Mouse (Mus musculus) hindbrain, embryonic 16.5 days (tissue): ENCODE data around the gene Gipc3. TPM values are rescaled to one million over a fixed set of nuclear protein-coding genes. Genes with fewer than 3 reads are reported as not detected.

Source experiments
- ATAC-seq: fragments of 200-750 bp; cut with Nextera tagmentation; 2 replicates; pipeline ENCODE4 v1.8.0; 2017; ENCODE audit warnings: moderate TSS enrichment, moderate library complexity
- H3K27ac ChIP-seq: fragments of 300-500 bp; sonication (generic); 2 replicates; pipeline ENCODE4 v1.5.1; 2014; ENCODE audit warnings: low read depth, mild to moderate bottlenecking, control low read depth, low read length, moderate library complexity
- H3K27me3 ChIP-seq: fragments of 300-500 bp; sonication (generic); replicated peaks from 2 replicates; pipeline ENCODE4 v1.6.1; 2014; ENCODE audit warnings: low read length; ENCODE audit not compliant: control insufficient read depth, insufficient read depth
- H3K36me3 ChIP-seq: fragments of 300-500 bp; sonication (generic); 2 replicates; pipeline ENCODE4 v1.6.1; 2014; ENCODE audit warnings: mild to moderate bottlenecking, low read length, moderate library complexity, mixed read lengths; ENCODE audit not compliant: control insufficient read depth, insufficient read depth
- H3K4me1 ChIP-seq: fragments of 300-500 bp; sonication (generic); 2 replicates; pipeline ENCODE4 v1.6.1; 2014; ENCODE audit warnings: low read depth, low read length; ENCODE audit not compliant: control insufficient read depth, insufficient read depth
- H3K4me2 ChIP-seq: fragments of 300-500 bp; sonication (generic); 2 replicates; pipeline ENCODE4 v1.6.1; 2014; ENCODE audit warnings: mild to moderate bottlenecking, low read length, control low read depth, moderate library complexity
- H3K4me3 ChIP-seq: fragments of 300-500 bp; sonication (generic); 2 replicates; pipeline ENCODE4 v1.5.1; 2014; ENCODE audit warnings: mild to moderate bottlenecking, low read length, control low read depth, moderate library complexity
- H3K9ac ChIP-seq: fragments of 300-500 bp; sonication (generic); 2 replicates; pipeline ENCODE4 v1.6.1; 2014; ENCODE audit warnings: low read depth, mild to moderate bottlenecking, control low read depth, low read length, moderate library complexity
- H3K9me3 ChIP-seq: fragments of 300-500 bp; sonication (generic); 2 replicates; pipeline ENCODE4 v1.6.1; 2014; ENCODE audit warnings: mild to moderate bottlenecking, low read length, moderate library complexity; ENCODE audit not compliant: control insufficient read depth
- WGBS: fragments of 180-500 bp; shearing (Covaris S2); extraction: QIAGEN DNeasy Blood & Tissue Kit; methylation state at CpG from one replicate; pipeline ENCODE4 v1.1.7; 2014; 5-methylcytosine and 5-hydroxymethylcytosine counted together
- polyA plus RNA-seq: library from polyadenylated mRNA; unstranded; fragments of >200 nt; fragmentation: Nextera tagmentation; extraction: Ambion mirVana; gene quantifications from 2 replicates; pipeline ENCODE4 v1.2.1, GENCODE M21; 2015

Gene Gipc3
- polyA plus RNA-seq, 1 experiment from 2014 or later: not detected

DNA sequence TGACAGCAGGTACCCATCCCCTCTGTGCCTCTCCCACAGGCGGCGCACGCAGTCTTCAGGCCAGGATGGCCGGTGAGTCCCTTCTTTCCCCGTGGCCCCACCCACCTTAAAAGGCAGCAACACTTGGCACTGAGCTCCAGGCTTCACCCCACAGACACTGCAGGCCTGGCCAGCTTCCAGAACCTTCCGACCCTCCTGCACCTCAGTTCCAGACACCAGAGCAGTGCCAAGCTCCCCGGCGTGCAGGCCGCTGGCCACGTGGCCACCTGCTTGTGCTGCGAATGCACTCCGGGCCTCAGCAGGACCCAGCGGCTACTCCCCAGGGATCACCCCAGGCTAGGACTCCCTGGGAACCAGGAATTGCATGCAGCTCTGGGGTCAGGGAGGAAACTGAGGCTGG lies 29.5 kb downstream of the Gipc3 start:
- Histone ChIP-seq H3K27me3 (no peaks in the 10 kb centered on the region), H3K4me3 (no peak overlapping the region), H3K9me3 (no peaks in the 10 kb centered on the region), H3K27ac (no peak overlapping the region), H3K4me1 (no peaks in the 10 kb centered on the region), H3K4me2 (no peak overlapping the region), H3K36me3 (peaks cover 66% of the 10 kb centered on the region), H3K9ac (no peak overlapping the region)
- 93% methylated on average over 13 of the region's 13 CpGs for WGBS
- ATAC-seq: no peak

DNA sequence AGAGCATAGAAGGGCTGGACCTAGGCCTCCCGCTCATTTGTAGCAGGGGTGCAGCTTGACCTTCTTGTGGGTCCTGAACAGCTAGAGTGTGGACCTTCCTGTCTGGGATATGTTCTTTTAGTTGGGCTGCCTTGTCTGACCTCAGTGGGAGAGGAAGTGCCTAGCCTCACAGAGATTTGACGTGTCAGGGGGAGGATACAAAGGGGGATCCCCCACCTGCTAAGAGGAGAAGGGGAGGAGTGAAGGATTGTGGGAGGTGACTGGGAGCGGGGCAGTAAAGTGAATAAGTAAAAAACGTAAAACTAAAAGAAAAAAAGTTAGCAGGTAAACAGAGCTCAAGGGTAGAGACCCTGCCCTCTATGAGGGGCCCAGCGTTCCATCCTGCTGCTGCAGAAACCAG lies 33.5 kb downstream of the Gipc3 start:
- H3K9me3 ChIP-seq: no peaks in the 10 kb centered on the region
- ATAC-seq: no peak
- WGBS: 92% methylated on average over 5 of the region's 5 CpGs

GRCm38 (mm10) chr10:81306837-81307682 lies 36.0 kb downstream of the Gipc3 start:
- peaks cover 13% of the 10 kb centered on the region for H3K4me1 ChIP-seq
- no peak overlapping the region for H3K27ac ChIP-seq
- ATAC-seq: no peak
- H3K4me2 ChIP-seq: no peak overlapping the region
- no peaks in the 10 kb centered on the region for H3K27me3 ChIP-seq
- no peaks in the 10 kb centered on the region for H3K9me3 ChIP-seq
- H3K36me3 ChIP-seq: peaks cover 41% of the 10 kb centered on the region
- H3K9ac ChIP-seq: no peak overlapping the region
- no peak overlapping the region for H3K4me3 ChIP-seq
- 93% methylated on average over 21 of the region's 21 CpGs for WGBS

More for the DNA sequence above, 33.5 kb downstream of the Gipc3 start:
- Histone ChIP-seq H3K27me3 (no peaks in the 10 kb centered on the region), H3K9ac (no peak overlapping the region), H3K4me3 (no peak overlapping the region), H3K4me2 (no peak overlapping the region), H3K4me1 (peaks cover 2% of the 10 kb centered on the region; the same call in 1 of the 2 replicates), H3K36me3 (peaks cover 60% of the 10 kb centered on the region), H3K27ac (no peak overlapping the region)

- H3K9ac ChIP-seq: no peak overlapping the region
These were observed 36.8 kb downstream of the Gipc3 start for GRCm38 (mm10) chr10:81306173-81306668.

DNA sequence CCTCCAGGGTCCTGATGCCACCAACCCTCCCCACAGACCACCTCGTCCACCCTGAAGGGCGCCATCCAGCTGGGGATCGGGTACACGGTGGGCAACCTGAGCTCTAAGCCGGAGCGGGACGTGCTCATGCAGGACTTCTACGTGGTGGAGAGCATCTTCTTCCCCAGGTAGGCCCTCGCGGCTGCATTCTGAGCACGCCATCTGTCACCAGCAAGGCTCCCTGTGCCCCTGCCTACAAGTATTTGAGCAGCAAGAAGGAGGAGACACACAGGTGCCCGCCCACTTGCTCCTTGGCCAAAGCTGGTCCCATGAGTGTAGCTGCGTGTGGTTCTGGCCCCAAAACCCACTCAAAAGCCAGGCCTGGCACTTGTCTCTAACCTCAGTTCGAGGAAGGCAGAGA lies 37.4 kb downstream of the Gipc3 start:
- no peaks in the 10 kb centered on the region for H3K27me3 ChIP-seq
- H3K27ac ChIP-seq: no peak overlapping the region
- WGBS: 89% methylated on average over 14 of the region's 14 CpGs
- no peak overlapping the region for H3K4me2 ChIP-seq
- H3K4me1 ChIP-seq: peaks cover 18% of the 10 kb centered on the region
- H3K9me3 ChIP-seq: no peaks in the 10 kb centered on the region
- peaks cover 31% of the 10 kb centered on the region for H3K36me3 ChIP-seq
- H3K9ac ChIP-seq: no peak overlapping the region
- no peak overlapping the region for H3K4me3 ChIP-seq
- ATAC-seq: no peak

More at GRCm38 (mm10) chr10:81306173-81306668, 36.8 kb downstream of the Gipc3 start:
- H3K4me3 ChIP-seq: no peak overlapping the region
- ATAC-seq: no peak
- no peaks in the 10 kb centered on the region for H3K27me3 ChIP-seq
- peaks cover 17% of the 10 kb centered on the region for H3K4me1 ChIP-seq
- peaks cover 34% of the 10 kb centered on the region for H3K36me3 ChIP-seq
- WGBS: 95% methylated on average over 12 of the region's 12 CpGs
- no peaks in the 10 kb centered on the region for H3K9me3 ChIP-seq
- H3K4me2 ChIP-seq: no peak overlapping the region
- no peak overlapping the region for H3K27ac ChIP-seq

DNA sequence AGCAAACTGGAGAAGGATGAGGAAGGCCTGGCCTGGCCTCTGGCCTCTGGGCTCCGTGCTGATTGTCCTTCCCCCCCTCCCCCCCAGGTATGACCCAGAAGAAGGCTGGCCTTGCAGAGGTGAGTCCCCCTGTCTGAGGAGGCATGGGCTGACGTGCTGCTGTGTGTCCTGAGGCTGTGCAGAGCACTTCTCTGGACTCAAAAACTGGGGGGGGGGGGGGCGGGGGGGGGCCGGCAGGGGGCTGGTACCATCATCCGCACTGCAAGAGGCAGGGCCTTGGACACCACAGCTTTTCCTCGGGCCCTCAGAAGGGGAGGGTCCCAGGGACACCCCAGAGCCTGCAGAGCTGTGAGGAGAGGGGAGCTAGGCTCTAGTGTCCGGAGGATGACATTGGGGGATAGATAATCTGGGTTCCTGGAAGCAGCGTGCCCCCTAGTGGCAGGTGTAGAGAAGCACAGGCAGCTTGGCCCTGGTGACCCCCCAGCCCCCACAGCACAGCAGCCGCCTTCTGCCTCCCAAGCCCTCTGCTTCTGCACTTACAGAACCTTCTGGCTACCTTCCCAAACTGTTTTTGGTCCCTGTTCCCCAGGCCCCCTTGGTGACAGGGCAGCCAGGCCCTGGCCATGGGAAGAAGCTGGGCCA lies 38.3 kb downstream of the Gipc3 start:
- no peak overlapping the region for H3K9ac ChIP-seq
- no peaks in the 10 kb centered on the region for H3K27me3 ChIP-seq
- H3K27ac ChIP-seq: no peak overlapping the region
- no peak for ATAC-seq
- 25% methylated on average over 7 of the region's 9 CpGs for WGBS
- H3K4me3 ChIP-seq: no peak overlapping the region
- no peak overlapping the region for H3K4me2 ChIP-seq
- H3K36me3 ChIP-seq: peaks cover 28% of the 10 kb centered on the region
- H3K9me3 ChIP-seq: no peaks in the 10 kb centered on the region
- H3K4me1 ChIP-seq: peaks cover 23% of the 10 kb centered on the region

DNA sequence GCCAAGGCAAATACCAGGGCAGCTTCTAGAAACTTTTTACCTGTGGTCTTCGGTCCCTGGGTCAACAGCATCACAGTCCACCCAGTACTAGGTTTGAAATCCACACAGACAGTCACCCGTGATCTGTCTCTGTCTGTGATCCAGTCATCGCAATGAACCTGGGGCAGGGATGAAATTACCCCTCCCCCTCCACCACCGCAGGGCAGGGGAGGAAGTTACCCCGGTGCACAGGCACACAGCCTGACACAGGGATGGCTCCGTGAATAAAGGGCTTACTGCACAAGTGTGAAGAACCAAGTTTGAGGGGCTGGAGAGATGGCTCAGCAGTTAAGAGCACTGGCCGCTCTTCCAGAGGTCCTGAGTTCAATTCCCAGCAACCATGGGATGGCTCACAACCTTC lies 39.3 kb downstream of the Gipc3 start:
- Histone ChIP-seq H3K4me3 (no peak overlapping the region), H3K9me3 (no peaks in the 10 kb centered on the region), H3K36me3 (peaks cover 19% of the 10 kb centered on the region), H3K4me2 (no peak overlapping the region), H3K9ac (no peak overlapping the region), H3K27ac (no peak overlapping the region; the same call in 1 of the 2 replicates), H3K4me1 (peaks cover 23% of the 10 kb centered on the region), H3K27me3 (no peaks in the 10 kb centered on the region)
- no peak for ATAC-seq
- WGBS: 83% methylated on average over 7 of the region's 7 CpGs

GRCm38 (mm10) chr10:81303258-81303657 lies 39.8 kb downstream of the Gipc3 start:
- Histone ChIP-seq H3K27ac (no peak overlapping the region; the same call in 1 of the 2 replicates), H3K27me3 (no peaks in the 10 kb centered on the region), H3K9ac (no peak overlapping the region), H3K36me3 (peaks cover 18% of the 10 kb centered on the region), H3K4me3 (no peak overlapping the region), H3K4me2 (no peak overlapping the region), H3K9me3 (no peaks in the 10 kb centered on the region), H3K4me1 (peaks cover 23% of the 10 kb centered on the region)
- 77% methylated on average over 10 of the region's 10 CpGs for WGBS
- no peak for ATAC-seq

GRCm38 (mm10) chr10:81302781-81303218 lies 40.3 kb downstream of the Gipc3 start:
- Histone ChIP-seq H3K4me2 (no peak overlapping the region), H3K9ac (no peak overlapping the region), H3K4me1 (peaks cover 23% of the 10 kb centered on the region), H3K4me3 (no peak overlapping the region), H3K27ac (no peak overlapping the region), H3K9me3 (no peaks in the 10 kb centered on the region), H3K27me3 (no peaks in the 10 kb centered on the region), H3K36me3 (peaks cover 15% of the 10 kb centered on the region)
- no peak for ATAC-seq
- 74% methylated on average over 14 of the region's 14 CpGs for WGBS
